Mouse (Mus musculus) activated CD4-positive, CD25-positive, alpha-beta regulatory T cell, adult 4 months (primary cell): ENCODE measurements around the gene Slc16a10. TPM values are rescaled to one million over a fixed set of nuclear protein-coding genes. Genes with fewer than 3 reads are reported as not detected.

ENCODE experiments used
- ATAC-seq: one replicate; pipeline ENCODE4 v1.8.0; 2017
- polyA plus RNA-seq, 2 experiments: library from polyadenylated mRNA; unstranded; fragments of 100-300 nt; shearing (Covaris generic); gene quantifications; one replicate each; pipeline ENCODE4 v1.2.1; 2017

Slc16a10 gene
- polyA plus RNA-seq, 2 experiments from 2014 or later: 2.0 to 2.9 TPM

GRCm38 (mm10) chr10:40067071-40067470, 75.0 kb downstream of the Slc16a10 start:
- no peak for ATAC-seq

- ATAC-seq: no peak
These were observed 76.7 kb downstream of the Slc16a10 start for GRCm38 (mm10) chr10:40065357-40065756.

- no peak for ATAC-seq
These were observed 78.7 kb downstream of the Slc16a10 start for GRCm38 (mm10) chr10:40063291-40063890.

GRCm38 (mm10) chr10:40062812-40063211, 79.2 kb downstream of the Slc16a10 start:
- no peak for ATAC-seq

- no peak for ATAC-seq
These were observed 80.1 kb downstream of the Slc16a10 start for GRCm38 (mm10) chr10:40061926-40062325.

- no peak for ATAC-seq
These were observed 83.3 kb downstream of the Slc16a10 start for GRCm38 (mm10) chr10:40058786-40059120.

- ATAC-seq: no peak
These were observed 83.8 kb downstream of the Slc16a10 start for GRCm38 (mm10) chr10:40058062-40058785.

GRCm38 (mm10) chr10:40057615-40058014, 84.4 kb downstream of the Slc16a10 start:
- ATAC-seq: no peak

GRCm38 (mm10) chr10:40054455-40054854, 87.6 kb downstream of the Slc16a10 start:
- no peak for ATAC-seq

GRCm38 (mm10) chr10:40053896-40054295, 88.2 kb downstream of the Slc16a10 start:
- no peak for ATAC-seq

GRCm38 (mm10) chr10:40053257-40053895, 88.7 kb downstream of the Slc16a10 start:
- peak; percentile 52 for ATAC-seq

GRCm38 (mm10) chr10:40051997-40052396, 90.1 kb downstream of the Slc16a10 start:
- no peak for ATAC-seq

- ATAC-seq: no peak
These were observed 91.3 kb downstream of the Slc16a10 start for GRCm38 (mm10) chr10:40050763-40051162.

- ATAC-seq: no peak
These were observed 100.7 kb downstream of the Slc16a10 start for GRCm38 (mm10) chr10:40041339-40041738.

- ATAC-seq: no peak
These were observed 105.1 kb downstream of the Slc16a10 start for GRCm38 (mm10) chr10:40036686-40037560.

GRCm38 (mm10) chr10:40034956-40035355, 107.1 kb downstream of the Slc16a10 start:
- ATAC-seq: no peak

GRCm38 (mm10) chr10:40032897-40033296, 109.2 kb downstream of the Slc16a10 start:
- no peak for ATAC-seq

GRCm38 (mm10) chr10:40030716-40031115, 111.3 kb downstream of the Slc16a10 start:
- no peak for ATAC-seq

- ATAC-seq: no peak
These were observed 112.4 kb downstream of the Slc16a10 start for GRCm38 (mm10) chr10:40029610-40030009.

- no peak for ATAC-seq
These were observed 114.0 kb downstream of the Slc16a10 start for GRCm38 (mm10) chr10:40028091-40028490.

- no peak for ATAC-seq
These were observed 115.5 kb downstream of the Slc16a10 start for GRCm38 (mm10) chr10:40026546-40026945.

- ATAC-seq: no peak
These were observed 116.5 kb downstream of the Slc16a10 start for GRCm38 (mm10) chr10:40025560-40025959.
